In genomic region chr11:32216851-32217250, GRCm38 (mm10) we compare ENCODE assay signal across 10 mouse cellular contexts. TPM values are rescaled to one million over a fixed set of nuclear protein-coding genes. Genes with fewer than 3 reads are reported as not detected.
DNase-seq lines count a peak whose midpoint lies in the region; TF ChIP-seq lines count a peak whose summit lies in the region.
"Had no signal": no experiment of that assay in that cellular context is flagged by ENCODE, and none has a peak within 500 bp of the region (broad histone marks: within the 10 kb centered on the region; RNA-seq: fewer than 3 reads in every experiment).

No protein-coding gene starts in this region.

- no peak overlapping the region for H3K27ac ChIP-seq in layer of hippocampus, adult 2 months
- H3K27ac ChIP-seq: embryonic facial prominence, embryonic 12.5 days; limb, embryonic 12.5 days had no signal

- intact Hi-C loops in gastrocnemius, postnatal 14 days (cut with DNase I; ENCODE audit: low total_unique reads): no loop called here
- intact Hi-C loops in left cerebral cortex, postnatal 25 days (cut with DNase I): loop anchor here (1.0 to 10.0 kb wide), 2 partner anchors 21 to 108 kb away; no protein-coding TSS in a partner anchor

- peak in 1 of 2 experiments; percentile 80 for DNase-seq in layer of hippocampus, adult 2 months (ENCODE audit: low spot score in 2 of 2)
- DNase-seq in layer of hippocampus, postnatal 14 days (ENCODE audit: low spot score in 2 of 2): no peak
- DNase-seq in Muller cell, postnatal 12 days (ENCODE audit: inconsistent ontology term): peak; percentile 60
- peak; percentile 76 for DNase-seq in cerebellum, adult 9-11 months
- DNase-seq in gastrocnemius, postnatal 14 days: peak; percentile 62
- DNase-seq in left cerebral cortex, postnatal 25 days (ENCODE audit: low spot score in 2 of 2): peak; percentile 75 to 76
- DNase-seq in mesoderm, embryonic 11.5 days (ENCODE audit: low read depth, low spot score): peak; percentile 48
- DNase-seq in splenic B cell, adult 2 months (ENCODE audit: low read depth, low spot score): peak; percentile 90

- no peaks in the 10 kb centered on the region for H3K36me3 ChIP-seq in splenic B cell, adult 2 months (ENCODE audit: control insufficient read depth, insufficient read depth, low read length, poor library complexity, severe bottlenecking)

- no peak overlapping the region for H3K4me3 ChIP-seq in layer of hippocampus, adult 2 months
- H3K4me3 ChIP-seq: embryonic facial prominence, embryonic 12.5 days; limb, embryonic 12.5 days had no signal

- H3K27me3 ChIP-seq in splenic B cell, adult 2 months (ENCODE audit: control insufficient read depth, insufficient read depth, low read length, poor library complexity, severe bottlenecking): no peaks in the 10 kb centered on the region
- H3K27me3 ChIP-seq: embryonic facial prominence, embryonic 12.5 days; limb, embryonic 12.5 days had no signal

- peak; percentile 86 for TF ChIP-seq CTCF in layer of hippocampus, adult 2 months (conservative IDR thresholded peaks at IDR 0.05)

RNA-seq across cellular contexts. Expression of gene Rhbdf1, which starts 5.2 kb away (rescaled TPM):
- 10 to 100 TPM; 13.4 to 13.8 TPM for total RNA-seq in layer of hippocampus, adult 2 months (2021)
- total RNA-seq in layer of hippocampus, postnatal 14 days (2021): 10 to 100 TPM; 23.6 to 29.5 TPM
- total RNA-seq in gastrocnemius, postnatal 14 days (2021): 10 to 100 TPM; 18.4 to 24.4 TPM
- 10 to 100 TPM; 13.5 to 15.7 TPM for total RNA-seq in left cerebral cortex, postnatal 25 days (2021)

RNA-seq across cellular contexts. Expression of gene Mpg, which starts 9.5 kb away (rescaled TPM):
- total RNA-seq in layer of hippocampus, adult 2 months (2021): 10 to 100 TPM; 15.6 to 20.5 TPM
- total RNA-seq in layer of hippocampus, postnatal 14 days (2021): 10 to 100 TPM; 19.7 to 21.4 TPM
- 1 to 10 TPM; 7.9 to 9.6 TPM for total RNA-seq in gastrocnemius, postnatal 14 days (2021)
- 10 to 100 TPM; 20.0 to 20.8 TPM for total RNA-seq in left cerebral cortex, postnatal 25 days (2021)

RNA-seq across cellular contexts. Expression of gene Snrnp25, which starts 11.6 kb away (rescaled TPM):
- total RNA-seq in layer of hippocampus, adult 2 months (2021): 10 to 100 TPM; 20.6 to 22.4 TPM
- 10 to 100 TPM; 28.3 to 29.3 TPM for total RNA-seq in layer of hippocampus, postnatal 14 days (2021)
- total RNA-seq in gastrocnemius, postnatal 14 days (2021): 1 to 10 TPM; 8.6 to 8.9 TPM
- 10 to 100 TPM; 23.7 to 23.9 TPM for total RNA-seq in left cerebral cortex, postnatal 25 days (2021)

RNA-seq across cellular contexts. Expression of gene Il9r, which starts 16.8 kb away (rescaled TPM):
- total RNA-seq in layer of hippocampus, adult 2 months (2021): not detected
- total RNA-seq in layer of hippocampus, postnatal 14 days (2021): not detected
- under 1 TPM in 1 of 2 experiments, not detected in 1; 0.31 TPM for total RNA-seq in gastrocnemius, postnatal 14 days (2021)
- not detected for total RNA-seq in left cerebral cortex, postnatal 25 days (2021)

RNA-seq across cellular contexts. Expression of gene Nprl3, which starts 50.7 kb away (rescaled TPM):
- total RNA-seq in layer of hippocampus, adult 2 months (2021): 10 to 100 TPM; 62.0 to 64.1 TPM
- total RNA-seq in layer of hippocampus, postnatal 14 days (2021): 10 to 100 TPM; 57.1 to 63.2 TPM
- 10 to 100 TPM; 17.8 to 19.2 TPM for total RNA-seq in gastrocnemius, postnatal 14 days (2021)
- total RNA-seq in left cerebral cortex, postnatal 25 days (2021): 10 to 100 TPM; 42.5 to 50.0 TPM

Comparison
In these comparisons a context has a peak if more than half of its experiments do, and no peak if none do; other contexts are left out.
1. DNase-seq: peak in Muller cell, postnatal 12 days (single experiment), cerebellum, adult 9-11 months (single experiment), gastrocnemius, postnatal 14 days (single experiment), left cerebral cortex, postnatal 25 days (2 of 2), mesoderm, embryonic 11.5 days (single experiment) and splenic B cell, adult 2 months (single experiment); none in layer of hippocampus, postnatal 14 days (0 of 2).